Mouse (Mus musculus) retina, embryonic 14.5 days (tissue): ENCODE measurements around the gene Htr1a.

Experiments
- DNase-seq: peaks from one replicate; pipeline ENCODE4 v3.0.0-alpha.2; 2015; ENCODE audit warnings: low spot score

Gene Htr1a

DNA sequence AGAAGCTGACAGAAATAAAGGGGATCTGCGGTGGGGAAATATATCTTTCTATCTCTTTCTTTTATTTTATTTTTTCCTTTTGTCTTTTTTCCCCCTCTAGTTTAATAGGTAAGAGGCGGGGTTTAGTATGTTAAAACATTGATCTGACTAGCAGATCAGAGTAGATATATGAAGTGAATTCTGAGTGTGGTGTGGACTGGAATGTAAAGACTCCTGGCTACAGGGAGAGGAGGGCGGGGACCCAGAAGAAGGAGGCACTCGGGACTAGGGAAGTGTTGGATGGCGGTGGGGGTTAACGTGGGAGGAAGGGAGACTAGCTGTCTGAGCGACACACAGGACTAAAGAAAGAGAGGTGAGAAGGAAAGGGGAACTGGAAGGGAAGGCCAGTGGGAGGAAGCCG, at the start of gene Htr1a:
Gene Htr1a (plus strand): TSS at position 301 of the 400 bp plus-strand sequence.
- no peak for DNase-seq

DNA sequence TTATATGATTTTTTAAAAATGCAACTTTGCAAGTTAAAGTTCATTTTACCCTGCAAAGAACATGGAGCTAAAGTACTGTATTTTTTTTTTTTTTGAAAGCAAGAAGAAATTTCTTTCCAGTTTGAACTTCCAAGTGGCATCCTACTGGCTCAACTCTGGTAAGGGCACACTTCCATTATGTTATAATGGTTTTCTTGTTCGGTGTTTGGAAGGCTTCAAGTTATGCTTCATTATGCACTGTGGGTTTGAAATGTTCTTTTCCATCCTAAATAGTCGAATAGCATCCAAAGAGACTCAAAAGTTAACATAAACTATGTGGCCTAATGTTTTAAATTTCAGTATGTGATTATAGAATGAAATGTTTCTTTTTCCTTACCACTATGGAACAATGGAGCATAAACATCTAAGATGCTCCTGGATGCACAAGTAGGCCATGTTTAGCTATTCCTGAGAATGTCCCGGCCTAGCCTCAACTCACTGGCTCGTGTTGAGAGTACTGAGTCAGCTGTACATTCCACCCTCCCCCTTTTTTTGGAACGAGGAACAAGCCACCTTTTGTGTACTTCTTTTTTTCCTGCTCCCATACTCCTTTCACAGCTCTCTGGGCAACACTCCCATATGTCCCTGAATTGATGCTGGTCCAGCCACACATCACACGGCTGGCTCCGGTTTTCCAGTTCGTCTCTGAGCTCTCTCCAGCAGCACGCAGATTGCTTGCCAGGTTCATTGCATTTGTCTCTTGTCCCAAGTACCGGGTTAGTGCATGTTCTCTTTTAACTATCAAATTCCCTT, 31.7 kb upstream of the Htr1a start:
- no peak for DNase-seq

DNA sequence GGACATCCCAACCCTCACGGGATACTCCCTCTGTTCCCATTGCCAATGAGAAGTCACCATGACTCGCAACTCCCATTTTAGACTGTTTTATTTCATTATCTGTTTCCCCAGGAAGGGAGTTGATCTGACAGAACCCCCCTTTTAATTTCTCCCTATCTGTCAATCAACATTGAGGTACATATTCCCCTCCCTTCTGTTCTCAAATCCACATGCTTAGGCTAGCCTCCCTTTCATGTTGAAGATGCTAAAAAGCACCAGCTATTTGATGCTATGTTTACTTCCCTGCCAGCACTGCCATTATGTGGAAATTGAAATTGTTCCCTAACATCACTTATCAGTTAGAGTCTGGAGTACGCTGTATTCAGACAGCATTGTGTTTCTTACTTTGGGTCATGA, 31.1 kb upstream of the Htr1a start:
- no peak for DNase-seq

DNA sequence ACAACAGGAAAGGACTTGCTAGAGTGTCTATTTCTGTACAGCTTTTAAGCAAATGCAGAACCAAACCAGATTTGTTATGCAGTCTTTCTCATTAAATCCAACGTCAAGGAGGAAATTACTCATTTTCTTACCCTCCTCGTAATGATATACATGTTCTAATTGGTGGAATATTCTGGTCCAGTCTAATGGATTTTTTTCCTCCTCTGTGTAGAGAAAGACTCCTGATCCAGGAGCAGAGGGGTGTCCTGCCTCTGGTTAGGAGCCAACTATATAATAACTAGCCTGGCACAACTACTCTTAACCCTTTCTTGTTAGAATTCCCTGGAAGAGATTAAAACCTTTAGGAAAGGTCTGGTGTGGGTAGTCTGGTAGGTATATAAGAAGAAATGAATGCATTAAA, 10.3 kb upstream of the Htr1a start:
- DNase-seq: no peak

DNA sequence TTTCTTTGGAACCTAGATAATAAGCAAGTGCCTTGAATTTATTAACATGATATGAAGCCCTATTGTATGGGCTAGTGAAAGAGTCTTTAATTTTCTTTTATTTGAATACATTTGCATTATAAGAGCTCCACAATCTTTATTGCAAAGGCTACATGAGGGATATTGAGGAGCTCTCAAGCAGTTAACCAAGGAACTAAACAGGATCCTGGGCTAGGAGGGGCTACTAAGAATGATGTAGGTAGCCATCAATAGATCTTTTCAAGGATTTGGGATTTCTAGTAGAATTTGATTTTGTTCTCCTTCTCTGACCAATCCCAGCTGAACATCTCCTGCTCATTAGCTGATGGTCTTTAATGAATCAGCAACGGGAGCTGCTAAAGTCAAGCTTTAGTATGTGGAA, 9.8 kb upstream of the Htr1a start:
- DNase-seq: no peak

DNA sequence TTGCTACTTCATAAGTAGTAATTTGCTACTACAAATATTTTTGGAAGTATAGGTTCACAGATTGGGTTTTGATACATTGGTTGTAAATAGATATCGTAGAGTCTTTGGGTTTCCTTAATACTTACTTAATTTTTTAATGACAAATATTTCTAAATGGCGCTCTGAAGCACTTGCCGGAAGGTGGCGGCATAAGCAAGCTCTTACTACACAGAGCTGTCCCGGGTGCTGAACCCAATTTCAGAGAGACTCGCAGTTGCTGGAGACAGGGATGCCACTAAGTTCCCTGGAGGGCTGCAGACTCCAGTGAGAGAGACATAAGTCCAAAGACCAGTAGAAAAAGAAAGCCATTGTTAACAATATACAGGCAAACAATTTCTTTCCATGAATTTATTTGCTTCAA, 863 bp upstream of the Htr1a start:
- peak; percentile 85 for DNase-seq

DNA sequence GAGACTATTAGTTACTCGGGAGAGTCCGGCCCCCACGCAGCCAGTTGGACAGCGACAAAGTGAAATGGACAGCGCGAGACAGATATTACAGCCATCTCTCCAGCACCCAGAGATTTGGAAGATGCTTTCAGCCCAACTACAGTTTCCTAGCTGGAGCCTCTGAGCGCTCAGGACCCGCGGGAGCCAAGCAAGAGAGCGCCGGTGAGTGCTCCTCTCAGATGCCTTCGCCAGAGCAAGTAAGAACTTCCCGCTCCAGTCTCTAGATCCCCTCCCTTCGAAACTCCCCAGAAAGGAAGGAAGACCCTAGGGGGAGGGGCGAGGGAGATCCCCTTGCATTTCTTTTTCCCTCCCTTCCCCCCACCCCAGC, 415 bp downstream of the Htr1a start:
- no peak for DNase-seq

DNA sequence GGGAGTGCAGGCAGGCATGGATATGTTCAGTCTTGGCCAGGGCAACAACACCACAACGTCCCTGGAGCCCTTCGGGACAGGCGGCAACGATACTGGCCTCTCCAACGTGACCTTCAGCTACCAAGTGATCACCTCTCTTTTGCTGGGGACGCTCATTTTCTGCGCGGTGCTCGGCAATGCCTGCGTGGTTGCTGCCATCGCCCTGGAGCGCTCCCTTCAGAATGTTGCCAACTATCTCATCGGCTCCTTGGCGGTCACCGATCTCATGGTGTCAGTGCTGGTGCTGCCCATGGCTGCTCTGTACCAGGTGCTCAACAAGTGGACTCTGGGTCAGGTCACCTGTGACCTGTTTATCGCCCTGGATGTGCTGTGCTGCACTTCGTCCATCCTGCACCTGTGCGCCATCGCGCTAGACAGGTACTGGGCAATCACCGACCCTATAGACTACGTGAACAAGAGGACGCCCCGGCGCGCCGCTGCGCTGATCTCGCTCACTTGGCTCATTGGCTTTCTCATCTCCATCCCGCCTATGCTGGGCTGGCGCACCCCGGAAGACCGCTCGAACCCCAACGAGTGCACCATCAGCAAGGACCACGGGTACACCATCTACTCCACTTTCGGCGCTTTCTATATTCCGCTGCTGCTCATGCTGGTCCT, 927 bp downstream of the Htr1a start:
- no peak for DNase-seq

DNA sequence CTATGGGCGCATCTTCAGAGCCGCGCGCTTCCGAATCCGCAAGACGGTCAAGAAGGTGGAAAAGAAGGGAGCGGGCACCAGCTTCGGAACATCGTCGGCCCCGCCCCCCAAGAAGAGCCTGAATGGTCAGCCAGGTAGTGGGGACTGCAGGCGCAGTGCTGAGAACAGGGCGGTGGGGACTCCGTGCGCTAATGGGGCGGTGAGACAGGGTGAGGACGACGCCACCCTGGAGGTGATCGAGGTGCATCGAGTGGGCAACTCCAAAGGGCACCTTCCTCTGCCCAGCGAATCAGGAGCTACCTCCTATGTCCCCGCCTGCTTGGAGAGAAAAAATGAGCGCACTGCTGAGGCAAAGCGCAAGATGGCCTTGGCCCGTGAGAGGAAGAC, 1.4 kb downstream of the Htr1a start:
- no peak for DNase-seq

DNA sequence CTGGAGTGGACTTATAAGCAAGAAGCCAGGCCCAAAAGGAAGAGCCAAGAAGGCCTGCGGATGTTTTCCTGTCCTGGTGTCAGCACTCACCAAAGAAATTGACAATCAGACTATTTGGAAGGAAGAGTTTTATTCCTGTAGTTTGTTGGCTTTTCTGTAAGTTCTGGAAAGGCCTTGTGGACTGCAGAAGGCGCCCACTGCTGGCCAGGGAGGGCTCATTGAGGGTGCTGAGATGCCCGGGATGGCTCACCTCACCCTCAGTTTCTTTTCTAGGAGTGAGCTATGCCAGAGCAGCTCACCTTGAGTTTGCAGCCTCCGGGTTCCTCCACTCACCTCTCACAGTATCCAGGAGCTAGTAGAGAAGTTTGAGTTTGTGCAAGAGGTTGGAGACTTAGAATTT, 2.8 kb downstream of the Htr1a start:
- no peak for DNase-seq

DNA sequence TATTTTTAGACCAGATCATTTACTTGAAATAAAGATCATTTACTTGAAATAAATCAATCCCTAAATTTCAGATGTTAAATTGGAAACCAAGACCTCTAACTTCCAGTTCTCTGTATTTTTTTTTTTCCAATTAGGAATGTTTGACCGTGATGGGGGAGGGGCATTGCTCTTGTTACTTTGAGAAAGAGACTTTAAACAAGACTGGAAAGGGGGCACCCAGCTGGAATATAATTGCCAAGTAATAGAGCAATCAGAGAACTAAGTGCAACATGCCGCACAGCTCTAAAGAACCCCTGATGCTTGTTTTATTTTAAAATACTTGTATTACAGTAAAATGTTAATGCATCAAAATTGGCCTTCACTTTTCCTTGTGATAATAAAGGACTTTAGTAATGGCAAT, 4.3 kb downstream of the Htr1a start:
- DNase-seq: no peak

DNA sequence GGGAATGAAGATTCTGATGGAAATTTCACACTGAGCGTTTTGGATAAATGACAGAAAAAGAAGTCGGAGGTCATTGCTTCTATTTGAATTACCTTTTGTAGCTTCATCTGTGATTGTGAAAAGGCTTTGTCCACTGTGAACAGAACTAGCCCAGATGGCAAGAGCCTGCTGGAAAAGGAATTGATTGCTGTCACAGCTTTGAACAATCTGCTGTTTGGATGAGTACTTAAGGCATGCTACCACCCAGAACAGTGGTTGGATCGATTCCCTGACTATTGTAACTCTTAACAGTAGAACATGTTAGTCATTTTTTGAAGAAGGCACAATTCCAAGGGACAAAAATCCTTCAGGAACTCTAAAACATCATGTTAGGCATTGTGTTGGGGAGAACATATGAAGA, 8.1 kb downstream of the Htr1a start:
- DNase-seq: no peak
